Comparison of ENCODE assay signal across 25 mouse cellular contexts in the genomic region with DNA sequence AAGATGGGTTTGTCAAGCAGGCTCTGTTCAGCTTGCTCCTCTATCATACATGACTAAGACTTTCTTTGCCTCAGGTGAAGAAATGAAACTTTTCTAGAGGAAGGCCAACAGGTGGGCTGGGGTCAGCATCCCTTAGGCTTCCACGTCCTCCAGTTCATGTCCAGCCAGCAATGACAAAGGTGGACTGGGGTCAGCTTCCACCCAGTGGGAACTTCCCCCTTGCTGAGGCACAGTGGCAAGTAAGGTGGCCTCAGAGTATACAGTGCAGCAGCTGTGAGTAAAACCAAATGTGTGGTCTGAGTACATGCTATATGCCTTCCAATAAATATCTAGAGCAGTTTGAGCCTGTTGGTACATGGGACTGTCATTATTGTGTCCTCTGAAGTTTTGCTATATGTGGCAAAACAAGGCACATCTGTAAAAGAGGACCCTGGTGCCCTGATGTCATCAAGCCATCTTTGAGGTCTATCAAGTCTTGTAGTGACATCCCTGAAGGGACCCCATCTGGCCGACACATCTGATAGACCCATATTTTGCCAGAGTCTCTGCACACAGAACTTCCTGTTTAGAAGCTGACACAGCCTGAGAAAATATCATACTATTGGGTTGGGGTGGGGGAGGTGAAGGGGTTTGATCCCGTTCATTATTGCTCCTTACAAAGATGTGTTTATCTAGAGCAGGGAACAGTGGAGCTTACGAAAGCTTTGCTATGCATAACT.
"Had no signal": no experiment of that assay in that cellular context is flagged by ENCODE, and none has a peak within 500 bp of the region (broad histone marks: within the 10 kb centered on the region; RNA-seq: fewer than 3 reads in every experiment).

No protein-coding gene starts in this region.

- H3K4me1 ChIP-seq: hindbrain, embryonic 12.5 days; kidney, embryonic 15.5 days; limb, embryonic 13.5 days; limb, embryonic 15.5 days had no signal

- H3K4me3 ChIP-seq: gastrocnemius, adult 2 months; heart, adult 2 months; heart, embryonic 13.5 days; heart, embryonic 15.5 days; hindbrain, embryonic 10.5 days; hindbrain, embryonic 12.5 days; kidney, embryonic 15.5 days; left cerebral cortex, adult 2 months; limb, embryonic 13.5 days; limb, embryonic 15.5 days; liver, embryonic 12.5 days had no signal

- H3K27me3 ChIP-seq: heart, embryonic 13.5 days; heart, embryonic 15.5 days; hindbrain, embryonic 12.5 days; kidney, embryonic 15.5 days; limb, embryonic 13.5 days; limb, embryonic 15.5 days; liver, embryonic 12.5 days had no signal

- ATAC-seq: forebrain, postnatal 0 days; hindbrain, embryonic 16.5 days; intestine, embryonic 16.5 days; liver, embryonic 12.5 days had no signal

- H3K4me2 ChIP-seq: heart, embryonic 11.5 days; heart, embryonic 13.5 days; heart, embryonic 15.5 days; hindbrain, embryonic 12.5 days; hindbrain, embryonic 14.5 days; kidney, embryonic 15.5 days; limb, embryonic 13.5 days; limb, embryonic 15.5 days; liver, embryonic 12.5 days had no signal

- DNase-seq: forebrain, postnatal 0 days; gastrocnemius, adult 2 months; gastrocnemius, postnatal 10 days; gastrocnemius, postnatal 25 days; heart, adult 2 months; heart, postnatal 4 days; kidney, adult 11 months; kidney, adult 2 months; kidney, adult 9 months; kidney, postnatal 14 days; kidney, postnatal 36 days had no signal

- H3K9ac ChIP-seq: forebrain, postnatal 0 days; heart, embryonic 13.5 days; heart, embryonic 15.5 days; hindbrain, embryonic 12.5 days; hindbrain, embryonic 14.5 days; kidney, embryonic 15.5 days; limb, embryonic 13.5 days; limb, embryonic 15.5 days; liver, embryonic 12.5 days had no signal

- H3K27ac ChIP-seq: gastrocnemius, adult 2 months; heart, adult 2 months; heart, embryonic 13.5 days; heart, embryonic 15.5 days; hindbrain, embryonic 10.5 days; hindbrain, embryonic 12.5 days; hindbrain, embryonic 14.5 days; kidney, embryonic 15.5 days; kidney, postnatal 0 days; left cerebral cortex, adult 2 months; limb, embryonic 13.5 days; limb, embryonic 15.5 days; liver, embryonic 12.5 days had no signal

- H3K9me3 ChIP-seq: heart, embryonic 15.5 days; hindbrain, embryonic 12.5 days; kidney, embryonic 15.5 days; limb, embryonic 15.5 days; liver, embryonic 12.5 days had no signal

- H3K36me3 ChIP-seq: heart, embryonic 15.5 days; hindbrain, embryonic 10.5 days; hindbrain, embryonic 12.5 days; kidney, embryonic 15.5 days; liver, embryonic 12.5 days had no signal
